Mouse (Mus musculus): Measurements from ENCODE around the gene Mrvi1.

- TF ChIP-seq CHD2 (IDR thresholded peaks at IDR 0.05; ENCODE audit: low read depth, low read length) (no peak), MAFK (IDR thresholded peaks at IDR 0.05; ENCODE audit: insufficient read depth, low read depth, low read length) (no peak), ZNF384 (IDR thresholded peaks at IDR 0.05; ENCODE audit: low read depth, low read length) (no peak)
Observed at GRCm38 (mm10) chr7:110821068-110821467, 161.2 kb downstream of the Mrvi1 start.
